Mouse (Mus musculus): ENCODE data around the gene Ift140. TPM values are rescaled to one million over a fixed set of nuclear protein-coding genes. Genes with fewer than 3 reads are reported as not detected.
A peak's percentile ranks its signal among the peaks of the same experiment; 100 is the strongest.

Ift140 gene
- total RNA-seq (2021) = 10 to 100 TPM in 1 of 2 experiments, 1 to 10 TPM in 1; 9.0 to 10.1 TPM
- long read RNA-seq, experiment 1, full-length matches to known transcripts = 2 of 12 reads
- long read RNA-seq, experiment 1, partial matches to known transcripts = 6 of 12 reads
- long read RNA-seq, experiment 1, other reads (novel, unspliced or antisense) = 4 of 12 reads
- long read RNA-seq, experiment 2, full-length matches to known transcripts = 4 of 9 reads
- long read RNA-seq, experiment 2, partial matches to known transcripts = 2 of 9 reads
- long read RNA-seq, experiment 2, other reads (novel, unspliced or antisense) = 3 of 9 reads

- peak; percentile 95 to 99 for DNase-seq (ENCODE audit: low spot score in 2 of 2)
These were observed at the start of gene Ift140, which contains the start of gene Cramp1l for GRCm38 (mm10) chr17:25015655-25016291. TSS of gene Ift140 (plus strand) at chr17:25016085. TSS of gene Cramp1l (minus strand) at chr17:25015788.

GRCm38 (mm10) chr17:24987221-24987620 lies 28.7 kb upstream of the Ift140 start:
- no peak for DNase-seq (ENCODE audit: low spot score in 2 of 2)

- DNase-seq (ENCODE audit: low spot score in 2 of 2) = no peak
These were observed 21.2 kb upstream of the Ift140 start for GRCm38 (mm10) chr17:24994721-24995120.

GRCm38 (mm10) chr17:25005102-25005501 lies 10.8 kb upstream of the Ift140 start:
- DNase-seq (ENCODE audit: low spot score in 2 of 2) = no peak

- no peak for DNase-seq (ENCODE audit: low spot score in 2 of 2)
These were observed 8.4 kb upstream of the Ift140 start for GRCm38 (mm10) chr17:25007480-25007879.

- DNase-seq (ENCODE audit: low spot score in 2 of 2) = peak; percentile 34 to 37
These were observed 2.0 kb upstream of the Ift140 start for GRCm38 (mm10) chr17:25013606-25014501.

- DNase-seq (ENCODE audit: low spot score in 2 of 2) = peak; percentile 22 to 59
These were observed 879 bp upstream of the Ift140 start for GRCm38 (mm10) chr17:25014841-25015570.

GRCm38 (mm10) chr17:25016292-25017132 lies 627 bp downstream of the Ift140 start:
- peak; percentile 59 to 77 for DNase-seq (ENCODE audit: low spot score in 2 of 2)

- no peak for DNase-seq (ENCODE audit: low spot score in 2 of 2)
These were observed 20.3 kb downstream of the Ift140 start for GRCm38 (mm10) chr17:25036183-25036582.

GRCm38 (mm10) chr17:25044879-25045278 lies 29.0 kb downstream of the Ift140 start:
- DNase-seq (ENCODE audit: low spot score in 2 of 2) = no peak

- DNase-seq (ENCODE audit: low spot score in 2 of 2) = no peak
These were observed 29.4 kb downstream of the Ift140 start for GRCm38 (mm10) chr17:25045281-25045680.

- no peak for DNase-seq (ENCODE audit: low spot score in 2 of 2)
These were observed 31.3 kb downstream of the Ift140 start for GRCm38 (mm10) chr17:25047143-25047542.

GRCm38 (mm10) chr17:25053274-25053673 lies 37.4 kb downstream of the Ift140 start:
- DNase-seq (ENCODE audit: low spot score in 2 of 2) = no peak

- no peak for DNase-seq (ENCODE audit: low spot score in 2 of 2)
These were observed 41.2 kb downstream of the Ift140 start for GRCm38 (mm10) chr17:25057041-25057440.

- DNase-seq (ENCODE audit: low spot score in 2 of 2) = no peak
These were observed 47.4 kb downstream of the Ift140 start for GRCm38 (mm10) chr17:25063261-25063660.

- DNase-seq (ENCODE audit: low spot score in 2 of 2) = no peak
These were observed 48.0 kb downstream of the Ift140 start for GRCm38 (mm10) chr17:25063872-25064271.

- peak in 1 of 2 experiments; percentile 56 for DNase-seq (ENCODE audit: low spot score in 2 of 2)
These were observed 48.5 kb downstream of the Ift140 start for GRCm38 (mm10) chr17:25064351-25064750.

- no peak for DNase-seq (ENCODE audit: low spot score in 2 of 2)
These were observed 49.3 kb downstream of the Ift140 start for GRCm38 (mm10) chr17:25065189-25065588.

GRCm38 (mm10) chr17:25066595-25066994 lies 50.7 kb downstream of the Ift140 start:
- DNase-seq (ENCODE audit: low spot score in 2 of 2) = no peak

- DNase-seq (ENCODE audit: low spot score in 2 of 2) = no peak
These were observed 51.6 kb downstream of the Ift140 start for GRCm38 (mm10) chr17:25067442-25067851.

Measured in gastrocnemius, postnatal 4 days (tissue).